Mouse (Mus musculus) MEL (cell line): ENCODE results near the gene Hist1h2bp.

Experiments
- CHD2 ChIP-seq: IDR thresholded peaks from 2 replicates; pipeline ENCODE4 v1.6.1; 2011; ENCODE audit warnings: low read length, improper control_type of control experiment
- CTCF ChIP-seq, 3 experiments: IDR thresholded peaks in 2 of 3; conservative IDR thresholded peaks in 1 of 3; 2 replicates each; pipeline ENCODE4 v1.5.1; 2011 to 2012; ENCODE audit warnings: low read length in 3 of 3, low read depth in 2 of 3, mild to moderate bottlenecking in 2 of 3, improper control_type of control experiment in 1 of 3, inconsistent platforms in 1 of 3, mixed read lengths in 1 of 3, moderate library complexity in 1 of 3; ENCODE audit not compliant: control insufficient read depth in 1 of 3, insufficient read depth in 1 of 3, poor library complexity in 1 of 3, severe bottlenecking in 1 of 3
- EP300 ChIP-seq, 2 experiments: IDR thresholded peaks; 2 replicates each; pipeline ENCODE4 v1.6.1; 2011; ENCODE audit warnings: improper control_type of control experiment in 2 of 2, low read length in 2 of 2, low read depth in 1 of 2, mild to moderate bottlenecking in 1 of 2
- GATA1 ChIP-seq: IDR thresholded peaks from 2 replicates; pipeline ENCODE4 v1.6.1; 2011; ENCODE audit warnings: low read depth, low read length, improper control_type of control experiment
- POLR2A ChIP-seq, 2 experiments: IDR thresholded peaks; 2 replicates each; pipeline ENCODE4 v1.6.1; 2011 to 2012; ENCODE audit warnings: low read length in 2 of 2, mild to moderate bottlenecking in 2 of 2, control low read depth in 1 of 2, improper control_type of control experiment in 1 of 2, low read depth in 1 of 2, moderate library complexity in 1 of 2; ENCODE audit not compliant: control insufficient read depth in 1 of 2, insufficient read depth in 1 of 2, poor library complexity in 1 of 2
- UBTF ChIP-seq: IDR thresholded peaks from 2 replicates; pipeline ENCODE4 v1.6.1; 2012; ENCODE audit warnings: low read depth, mild to moderate bottlenecking, inconsistent platforms, low read length, improper control_type of control experiment, moderate library complexity, borderline replicate concordance; ENCODE audit not compliant: insufficient read depth
- ZMIZ1 ChIP-seq: IDR thresholded peaks from 2 replicates; pipeline ENCODE4 v1.6.1; 2012; ENCODE audit warnings: low read depth, mild to moderate bottlenecking, inconsistent platforms, low read length, improper control_type of control experiment, moderate library complexity

DNA sequence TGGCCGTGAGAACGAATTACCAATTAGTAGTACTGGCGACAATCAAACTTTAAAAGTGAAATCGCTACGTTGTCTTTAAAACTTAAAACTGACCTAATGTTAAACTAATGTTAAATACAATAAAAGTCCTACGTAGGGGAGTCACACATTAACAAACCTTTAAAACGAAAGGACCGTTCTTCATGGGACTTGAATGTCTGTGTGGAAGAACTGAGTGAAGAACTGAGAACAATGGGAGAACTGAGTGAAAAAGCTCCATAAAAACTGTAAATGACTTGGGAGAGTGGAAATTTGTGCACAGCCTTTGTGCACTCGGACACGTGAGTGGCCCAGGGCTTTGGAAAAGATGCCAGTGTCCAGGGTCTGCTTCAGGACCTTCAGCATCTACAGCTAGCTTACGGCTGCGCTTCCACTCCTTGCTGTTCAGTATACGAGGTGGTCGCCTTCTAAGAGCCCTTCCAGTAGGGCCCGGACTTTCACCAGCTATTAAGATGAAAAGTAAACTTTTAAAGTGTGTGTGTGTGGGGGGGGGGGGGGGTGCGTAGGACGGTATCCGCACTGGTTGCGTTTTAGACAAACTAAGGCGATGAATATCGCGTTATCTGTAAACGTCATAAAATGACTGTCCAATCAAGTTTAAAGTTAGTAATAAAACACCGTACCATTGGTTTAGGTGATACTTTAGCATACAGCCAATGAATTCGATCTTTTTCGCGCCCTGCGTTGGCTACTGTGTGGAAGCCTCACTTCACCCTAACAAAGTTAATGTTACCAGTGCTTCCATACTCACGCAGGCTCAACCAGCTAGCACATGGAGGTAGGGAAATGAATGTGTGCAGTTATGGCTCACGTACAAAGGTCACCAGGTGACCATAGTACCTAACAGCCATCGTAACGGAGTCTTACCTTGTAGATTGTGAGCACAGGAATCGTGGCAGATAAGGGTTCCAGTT is 8.2 kb upstream of the Hist1h2bp start:
- TF ChIP-seq GATA1 (no peak), EP300 (IDR thresholded peaks at IDR 0.05; ENCODE audit: low read depth in 1 of 2, low read length in 2 of 2) (no peak), CTCF (IDR thresholded peaks at IDR 0.05 in 2 of 3, conservative IDR thresholded peaks at IDR 0.05 in 1 of 3; ENCODE audit: control insufficient read depth in 1 of 3, insufficient read depth in 1 of 3, low read depth in 2 of 3, low read length in 3 of 3, poor library complexity in 1 of 3, severe bottlenecking in 1 of 3) (no peak), UBTF (no peak), ZMIZ1 (no peak), POLR2A (IDR thresholded peaks at IDR 0.05; ENCODE audit: control insufficient read depth in 1 of 2, insufficient read depth in 1 of 2, low read depth in 1 of 2, low read length in 2 of 2, poor library complexity in 1 of 2) (peak in 1 of 2 experiments; percentile 91; a peak in 2 of 4 replicates), CHD2 (no peak)
